Mouse (Mus musculus) bone marrow macrophage, adult 2 months (primary cell): ENCODE results near the gene Mmd. TPM values are rescaled to one million over a fixed set of nuclear protein-coding genes. Genes with fewer than 3 reads are reported as not detected.

Source experiments
- H3K27ac ChIP-seq: 2 replicates; pipeline ENCODE4 v1.5.1; 2012; ENCODE audit warnings: low read depth, low read length; ENCODE audit not compliant: insufficient read depth
- H3K4me1 ChIP-seq: 2 replicates; pipeline ENCODE4 v1.6.1; 2012; ENCODE audit warnings: low read length; ENCODE audit not compliant: control insufficient read depth, insufficient read depth
- H3K4me3 ChIP-seq: 2 replicates; pipeline ENCODE4 v1.5.1; 2012; ENCODE audit warnings: mild to moderate bottlenecking, low read length, moderate library complexity; ENCODE audit not compliant: insufficient read depth
- CTCF ChIP-seq: IDR thresholded peaks from 2 replicates; pipeline ENCODE4 v1.5.1; 2012; ENCODE audit warnings: low read depth, mild to moderate bottlenecking, low read length, moderate library complexity
- POLR2A ChIP-seq: IDR thresholded peaks from 2 replicates; pipeline ENCODE4 v1.6.1; 2012; ENCODE audit warnings: mild to moderate bottlenecking, low read depth, low read length, borderline replicate concordance
- polyA plus RNA-seq: library from polyadenylated mRNA; stranded (reverse); fragments of >200 nt; gene quantifications from 2 replicates; pipeline ENCODE4 v1.2.4, GENCODE M21; 2012; ENCODE audit not compliant: missing spikeins, insufficient read depth, insufficient read length

Gene Mmd
- polyA plus RNA-seq, 1 experiment = 50.0 TPM

GRCm38 (mm10) chr11:90283159-90283558 lies 33.9 kb downstream of the Mmd start:
- Histone ChIP-seq H3K27ac (no peak overlapping the region), H3K4me1 (no peaks in the 10 kb centered on the region), H3K4me3 (no peak overlapping the region)
- no peak for TF ChIP-seq POLR2A
- no peak for TF ChIP-seq CTCF

- Histone ChIP-seq H3K4me1 (no peaks in the 10 kb centered on the region), H3K4me3 (no peak overlapping the region), H3K27ac (no peak overlapping the region)
- TF ChIP-seq CTCF (no peak), POLR2A (no peak)
These were observed 34.3 kb downstream of the Mmd start for GRCm38 (mm10) chr11:90283601-90284000.

GRCm38 (mm10) chr11:90284079-90284478 lies 34.8 kb downstream of the Mmd start:
- Histone ChIP-seq H3K4me3 (no peak overlapping the region), H3K27ac (no peak overlapping the region), H3K4me1 (no peaks in the 10 kb centered on the region)
- TF ChIP-seq POLR2A (no peak), CTCF (no peak)

- no peak for TF ChIP-seq CTCF
- Histone ChIP-seq H3K4me1 (no peaks in the 10 kb centered on the region), H3K27ac (no peak overlapping the region), H3K4me3 (no peak overlapping the region)
These were observed 35.4 kb downstream of the Mmd start for GRCm38 (mm10) chr11:90284623-90285022.

- H3K27ac ChIP-seq = no peak overlapping the region
- H3K4me1 ChIP-seq = no peaks in the 10 kb centered on the region
- H3K4me3 ChIP-seq = no peak overlapping the region
- TF ChIP-seq POLR2A (no peak), CTCF (no peak)
These were observed 37.4 kb downstream of the Mmd start for GRCm38 (mm10) chr11:90286550-90287154.

GRCm38 (mm10) chr11:90291156-90291555 lies 41.9 kb downstream of the Mmd start:
- Histone ChIP-seq H3K4me1 (no peaks in the 10 kb centered on the region), H3K27ac (no peak overlapping the region)
- TF ChIP-seq POLR2A = no peak

GRCm38 (mm10) chr11:90292766-90293165 lies 43.5 kb downstream of the Mmd start:
- Histone ChIP-seq H3K27ac (no peak overlapping the region), H3K4me1 (no peaks in the 10 kb centered on the region), H3K4me3 (no peak overlapping the region)
- no peak for TF ChIP-seq POLR2A
- no peak for TF ChIP-seq CTCF

More at GRCm38 (mm10) chr11:90291156-90291555, 41.9 kb downstream of the Mmd start:
- no peak overlapping the region for H3K4me3 ChIP-seq

- TF ChIP-seq CTCF (no peak), POLR2A (no peak)
- no peak overlapping the region for H3K27ac ChIP-seq
- no peak overlapping the region for H3K4me3 ChIP-seq
- no peaks in the 10 kb centered on the region for H3K4me1 ChIP-seq
These were observed 45.4 kb downstream of the Mmd start for GRCm38 (mm10) chr11:90294622-90295021.

GRCm38 (mm10) chr11:90306067-90306466 lies 56.8 kb downstream of the Mmd start:
- Histone ChIP-seq H3K4me3 (no peak overlapping the region), H3K4me1 (no peaks in the 10 kb centered on the region), H3K27ac (no peak overlapping the region)
- TF ChIP-seq CTCF (no peak), POLR2A (no peak)

GRCm38 (mm10) chr11:90306993-90307392 lies 57.7 kb downstream of the Mmd start:
- Histone ChIP-seq H3K4me3 (no peak overlapping the region), H3K4me1 (no peaks in the 10 kb centered on the region), H3K27ac (no peak overlapping the region)
- TF ChIP-seq POLR2A = no peak
- TF ChIP-seq CTCF = no peak

- Histone ChIP-seq H3K4me1 (no peaks in the 10 kb centered on the region), H3K4me3 (no peak overlapping the region), H3K27ac (no peak overlapping the region)
- TF ChIP-seq POLR2A (no peak), CTCF (no peak)
These were observed 65.3 kb downstream of the Mmd start for GRCm38 (mm10) chr11:90314606-90315005.

- no peak overlapping the region for H3K4me3 ChIP-seq
- TF ChIP-seq POLR2A = no peak
- TF ChIP-seq CTCF = no peak
- H3K27ac ChIP-seq = no peak overlapping the region
- H3K4me1 ChIP-seq = no peaks in the 10 kb centered on the region
These were observed 68.2 kb downstream of the Mmd start for GRCm38 (mm10) chr11:90317482-90317881.
